Mouse (Mus musculus) thymus, adult 2 months (tissue): ENCODE data around the gene Xxylt1. TPM values are rescaled to one million over a fixed set of nuclear protein-coding genes. Genes with fewer than 3 reads are reported as not detected.

Source experiments
- DNase-seq: peaks from one replicate; pipeline ENCODE4 v3.0.0; 2021
- H3K27ac ChIP-seq: fragments of 200-500 bp; 2 replicates; pipeline ENCODE4 v1.5.1; 2012; ENCODE audit warnings: low read length, control low read depth; ENCODE audit not compliant: control insufficient read depth, insufficient read depth
- H3K27me3 ChIP-seq: fragments of 200-500 bp; 2 replicates; pipeline ENCODE4 v1.6.1; 2012; ENCODE audit warnings: mild to moderate bottlenecking, low read length, moderate library complexity, mixed read lengths; ENCODE audit not compliant: control insufficient read depth, insufficient read depth
- H3K36me3 ChIP-seq: fragments of 200-500 bp; 2 replicates; pipeline ENCODE4 v1.6.1; 2012; ENCODE audit warnings: mild to moderate bottlenecking, low read length, moderate library complexity; ENCODE audit not compliant: control insufficient read depth, insufficient read depth
- H3K4me1 ChIP-seq: fragments of 200-500 bp; replicated peaks from 2 replicates; pipeline ENCODE4 v1.6.1; 2012; ENCODE audit warnings: low read length; ENCODE audit not compliant: control insufficient read depth, insufficient read depth
- H3K4me3 ChIP-seq: fragments of 200-500 bp; 2 replicates; pipeline ENCODE4 v1.5.1; 2012; ENCODE audit warnings: mild to moderate bottlenecking, low read length, control low read depth, moderate library complexity; ENCODE audit not compliant: control insufficient read depth, insufficient read depth
- CTCF ChIP-seq: fragments of 200-500 bp; IDR thresholded peaks from 2 replicates; pipeline ENCODE4 v1.5.1; 2012; ENCODE audit warnings: mild to moderate bottlenecking, control low read depth, low read length, moderate library complexity, borderline replicate concordance; ENCODE audit not compliant: control insufficient read depth, poor library complexity, insufficient read depth; ENCODE audit errors: extremely low read depth
- POLR2A ChIP-seq: fragments of 200-500 bp; IDR thresholded peaks from 2 replicates; pipeline ENCODE4 v1.6.1; 2012; ENCODE audit warnings: mild to moderate bottlenecking, low read length, control low read depth, moderate library complexity; ENCODE audit not compliant: control insufficient read depth, poor library complexity, insufficient read depth; ENCODE audit errors: extremely low read depth
- WGBS: fragments of 180-500 bp; shearing (Covaris S2); methylation state at CpG from one replicate; pipeline ENCODE4 v1.1.7; 2018; 5-methylcytosine and 5-hydroxymethylcytosine counted together
- polyA plus RNA-seq: library from polyadenylated mRNA; depleted of rRNA; stranded (reverse); fragments of >200 nt; gene quantifications from 2 replicates; pipeline ENCODE4 v1.2.3, GENCODE M21; 2012

The Xxylt1 gene
- polyA plus RNA-seq, 1 experiment = 13.2 TPM

DNA sequence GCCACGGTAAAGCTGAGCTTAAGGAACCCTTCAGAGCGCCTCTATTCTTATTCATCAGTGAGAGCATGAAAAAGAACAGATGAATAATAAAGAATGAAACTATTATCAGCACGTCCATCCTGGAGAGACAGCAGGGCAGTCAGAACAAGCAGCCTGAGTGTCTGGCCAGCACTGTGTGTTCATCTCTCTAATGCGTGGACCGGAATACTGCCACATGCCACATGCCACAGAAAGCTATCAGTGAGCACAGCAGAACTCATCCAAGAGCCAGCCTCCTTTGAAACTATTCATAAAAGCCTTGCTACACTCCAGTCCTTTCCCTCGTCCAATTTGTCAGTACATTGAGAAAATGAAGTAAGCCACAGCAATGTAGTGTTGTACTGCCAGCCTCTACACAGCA lies 12.8 kb upstream of the Xxylt1 start:
- no peak for TF ChIP-seq POLR2A
- no peak for TF ChIP-seq CTCF
- WGBS = 96% methylated on average over 6 of the region's 6 CpGs
- H3K4me1 ChIP-seq = no peaks in the 10 kb centered on the region
- no peaks in the 10 kb centered on the region for H3K27me3 ChIP-seq
- DNase-seq = no peak
- H3K4me3 ChIP-seq = no peak overlapping the region
- H3K27ac ChIP-seq = no peak overlapping the region
- H3K36me3 ChIP-seq = peaks cover 3% of the 10 kb centered on the region; the same call in 1 of the 2 replicates

DNA sequence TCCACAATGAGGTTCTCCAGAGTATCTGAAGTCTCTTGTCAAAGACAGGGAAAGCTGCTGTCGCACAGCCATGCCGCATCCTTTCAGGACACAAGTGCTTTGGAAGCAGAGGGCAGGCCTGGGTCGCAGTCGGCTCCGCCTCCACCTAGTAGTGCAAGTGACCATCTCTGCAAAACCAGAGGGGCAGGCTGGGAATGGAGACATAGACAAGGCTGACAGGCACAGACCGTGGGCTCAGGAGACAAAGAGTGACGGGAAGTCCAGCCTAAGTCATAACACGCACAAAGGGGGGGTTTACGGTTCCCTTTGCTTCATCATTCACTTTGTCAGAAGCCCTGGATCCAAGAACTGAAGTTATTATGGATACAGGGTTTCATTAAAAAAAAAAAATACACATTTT lies 12.0 kb upstream of the Xxylt1 start:
- Histone ChIP-seq H3K36me3 (peaks cover 3% of the 10 kb centered on the region; the same call in 1 of the 2 replicates), H3K27me3 (no peaks in the 10 kb centered on the region), H3K27ac (no peak overlapping the region), H3K4me3 (no peak overlapping the region), H3K4me1 (no peaks in the 10 kb centered on the region)
- DNase-seq = no peak
- TF ChIP-seq POLR2A (no peak), CTCF (no peak)
- 97% methylated on average over 9 of the region's 9 CpGs for WGBS

GRCm38 (mm10) chr16:31081891-31082290 lies 659 bp upstream of the Xxylt1 start:
- no peak for DNase-seq
- TF ChIP-seq CTCF (no peak), POLR2A (no peak)
- Histone ChIP-seq H3K27ac (no peak overlapping the region), H3K36me3 (no peaks in the 10 kb centered on the region), H3K4me3 (no peak overlapping the region), H3K4me1 (peaks cover 9% of the 10 kb centered on the region), H3K27me3 (no peaks in the 10 kb centered on the region)
- WGBS = 89% methylated on average over 6 of the region's 6 CpGs

DNA sequence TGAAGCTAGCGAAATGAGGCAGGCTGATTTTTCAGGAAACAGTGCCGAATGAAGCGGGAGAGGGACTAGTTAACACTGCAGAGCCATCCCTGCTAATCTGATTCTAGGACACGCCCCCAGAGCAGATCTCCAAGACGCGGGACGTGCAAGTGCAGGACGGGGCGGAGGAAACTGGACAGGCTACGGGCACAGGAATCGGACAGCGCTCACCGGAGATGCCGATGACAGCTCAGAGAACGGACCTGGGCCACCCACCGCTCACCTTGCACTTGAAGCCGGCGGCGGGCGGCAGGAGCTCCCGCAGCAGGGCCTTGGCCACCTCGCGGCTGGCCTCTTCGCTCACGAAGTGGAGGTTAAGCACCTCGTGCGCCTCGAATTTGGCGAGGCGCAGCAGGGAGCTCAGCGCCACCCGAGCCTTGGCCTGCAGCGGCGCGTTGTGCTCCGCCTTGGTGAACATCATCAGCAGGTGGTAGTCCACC lies 620 bp downstream of the Xxylt1 start:
- no peak overlapping the region for H3K27ac ChIP-seq
- H3K36me3 ChIP-seq = no peaks in the 10 kb centered on the region
- DNase-seq = peak; percentile 42
- no peak for TF ChIP-seq CTCF
- no peak for TF ChIP-seq POLR2A
- H3K4me1 ChIP-seq = peaks cover 12% of the 10 kb centered on the region
- H3K4me3 ChIP-seq = peak overlapping the region; percentile 75
- no peaks in the 10 kb centered on the region for H3K27me3 ChIP-seq
- under 1% methylated on average over 36 of the region's 36 CpGs for WGBS

GRCm38 (mm10) chr16:31077396-31077795 lies 3.8 kb downstream of the Xxylt1 start:
- Histone ChIP-seq H3K27me3 (no peaks in the 10 kb centered on the region), H3K36me3 (no peaks in the 10 kb centered on the region), H3K27ac (no peak overlapping the region), H3K4me3 (no peak overlapping the region), H3K4me1 (peaks cover 21% of the 10 kb centered on the region)
- 96% methylated on average over 5 of the region's 5 CpGs for WGBS
- no peak for DNase-seq
- TF ChIP-seq POLR2A = no peak
- TF ChIP-seq CTCF = no peak

- no peak for DNase-seq
- Histone ChIP-seq H3K4me3 (no peak overlapping the region), H3K27me3 (no peaks in the 10 kb centered on the region), H3K36me3 (no peaks in the 10 kb centered on the region), H3K4me1 (peaks cover 21% of the 10 kb centered on the region), H3K27ac (no peak overlapping the region)
- no peak for TF ChIP-seq CTCF
- WGBS = 78% methylated on average over 8 of the region's 8 CpGs
These were observed 4.8 kb downstream of the Xxylt1 start for GRCm38 (mm10) chr16:31076436-31076835.

DNA sequence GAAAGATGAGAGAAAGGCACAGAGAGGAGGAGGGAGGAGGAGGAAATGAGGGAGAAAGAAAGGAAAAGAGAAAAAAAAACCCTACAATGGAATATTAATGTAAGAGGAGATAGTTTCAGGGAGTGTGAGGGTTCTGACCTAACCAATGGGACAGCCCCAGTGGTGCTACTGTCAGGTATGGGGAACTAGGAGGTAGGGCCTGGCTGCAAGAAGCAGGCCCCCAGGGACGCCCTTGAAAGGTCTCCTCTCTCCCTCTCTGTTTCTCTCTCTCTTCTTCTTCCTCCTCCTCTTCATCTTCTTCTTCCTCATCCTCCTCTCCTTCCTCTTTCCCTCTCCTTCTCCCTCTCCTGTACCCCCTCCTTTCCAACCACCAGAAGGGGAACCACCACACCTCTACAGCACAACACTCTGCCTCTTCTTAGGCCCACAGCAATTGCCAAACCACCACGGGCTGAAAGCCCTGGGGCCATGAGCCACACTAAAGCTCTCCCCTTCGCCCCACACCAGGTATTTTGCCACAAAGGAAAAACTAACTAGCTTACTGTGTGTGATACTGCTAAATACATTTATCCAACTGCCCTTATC lies 6.8 kb downstream of the Xxylt1 start:
- H3K4me3 ChIP-seq = no peak overlapping the region
- H3K27ac ChIP-seq = no peak overlapping the region
- peaks cover 21% of the 10 kb centered on the region for H3K4me1 ChIP-seq
- WGBS = 29% methylated on average over 3 of the region's 3 CpGs
- TF ChIP-seq POLR2A (no peak), CTCF (no peak)
- DNase-seq = no peak
- no peaks in the 10 kb centered on the region for H3K36me3 ChIP-seq
- H3K27me3 ChIP-seq = no peaks in the 10 kb centered on the region
